Mouse (Mus musculus) neural tube, embryonic 15.5 days (tissue): ENCODE results near the gene Olfr912. TPM values are rescaled to one million over a fixed set of nuclear protein-coding genes. Genes with fewer than 3 reads are reported as not detected.

Source experiments
- ATAC-seq: fragments of 200-750 bp; cut with Nextera tagmentation; 2 replicates; pipeline ENCODE4 v1.8.0; 2017; ENCODE audit warnings: mild to moderate bottlenecking, moderate TSS enrichment, moderate library complexity; ENCODE audit not compliant: low FRiP score
- H3K27ac ChIP-seq: fragments of 300-500 bp; sonication (generic); replicated peaks from 2 replicates; pipeline ENCODE4 v1.5.1; 2015; ENCODE audit warnings: mild to moderate bottlenecking, inconsistent platforms
- H3K27me3 ChIP-seq: fragments of 300-500 bp; sonication (generic); replicated peaks from 2 replicates; pipeline ENCODE4 v1.6.1; 2015; ENCODE audit warnings: inconsistent platforms
- H3K36me3 ChIP-seq: fragments of 300-500 bp; sonication (generic); 2 replicates; pipeline ENCODE4 v1.6.1; 2015; ENCODE audit warnings: inconsistent platforms
- H3K4me1 ChIP-seq: fragments of 300-500 bp; sonication (generic); 2 replicates; pipeline ENCODE4 v1.6.1; 2015; ENCODE audit warnings: inconsistent platforms
- H3K4me2 ChIP-seq: fragments of 300-500 bp; sonication (generic); 2 replicates; pipeline ENCODE4 v1.6.1; 2015; ENCODE audit warnings: inconsistent platforms, mild to moderate bottlenecking, moderate library complexity
- H3K4me3 ChIP-seq: fragments of 300-500 bp; sonication (generic); replicated peaks from 2 replicates; pipeline ENCODE4 v1.5.1; 2015; ENCODE audit warnings: mild to moderate bottlenecking, inconsistent platforms
- H3K9ac ChIP-seq: fragments of 300-500 bp; sonication (generic); replicated peaks from 2 replicates; pipeline ENCODE4 v1.6.1; 2015; ENCODE audit warnings: mild to moderate bottlenecking, inconsistent platforms
- H3K9me3 ChIP-seq: fragments of 300-500 bp; sonication (generic); replicated peaks from 2 replicates; pipeline ENCODE4 v1.6.1; 2016; ENCODE audit warnings: inconsistent platforms
- WGBS: fragments of 180-500 bp; shearing (Covaris S2); methylation state at CpG from one replicate; pipeline ENCODE4 v1.1.7; 2015; ENCODE audit warnings: mixed read lengths; 5-methylcytosine and 5-hydroxymethylcytosine counted together
- polyA plus RNA-seq: library from polyadenylated mRNA; unstranded; fragments of >200 nt; fragmentation: Nextera tagmentation; extraction: Ambion mirVana; gene quantifications from 2 replicates; pipeline ENCODE4 v1.2.1, GENCODE M21; 2015

Gene Olfr912
- polyA plus RNA-seq, result not detected in 2 replicates

GRCm38 (mm10) chr9:38579878-38580277 is at the start of gene Olfr912:
Gene Olfr912, plus strand, starts transcription at chr9:38580178.
- H3K4me1 ChIP-seq, result no peaks in the 10 kb centered on the region
- no peak within 1 kb of the TSS for H3K4me3 ChIP-seq
- H3K36me3 ChIP-seq, result no peaks in the 10 kb centered on the region
- H3K27me3 ChIP-seq, result no peaks in the 10 kb centered on the region
- no peak within 1 kb of the TSS for H3K27ac ChIP-seq
- ATAC-seq, result no peak
- no peak within 1 kb of the TSS for H3K9ac ChIP-seq
- no peak within 1 kb of the TSS for H3K4me2 ChIP-seq
- WGBS, result 81% methylated on average over 1 of the region's 1 CpGs
- H3K9me3 ChIP-seq, result no peaks in the 10 kb centered on the region

- H3K9me3 ChIP-seq, result no peaks in the 10 kb centered on the region
- WGBS, result 92% methylated on average over 2 of the region's 2 CpGs
- H3K4me2 ChIP-seq, result no peak within 1 kb of the TSS
- H3K4me3 ChIP-seq, result no peak within 1 kb of the TSS
- H3K27ac ChIP-seq, result no peak within 1 kb of the TSS
- no peaks in the 10 kb centered on the region for H3K4me1 ChIP-seq
- ATAC-seq, result no peak
- no peak within 1 kb of the TSS for H3K9ac ChIP-seq
- H3K27me3 ChIP-seq, result no peaks in the 10 kb centered on the region
- no peaks in the 10 kb centered on the region for H3K36me3 ChIP-seq
Observed at GRCm38 (mm10) chr9:38537549-38537948, 42.4 kb upstream of the Olfr912 start, which contains the start of gene Olfr910. Gene Olfr910, plus strand, starts transcription at chr9:38537849.

GRCm38 (mm10) chr9:38591056-38591455 is 11.1 kb downstream of the Olfr912 start:
- Histone ChIP-seq H3K36me3 (no peaks in the 10 kb centered on the region), H3K4me3 (no peak overlapping the region), H3K4me1 (no peaks in the 10 kb centered on the region), H3K4me2 (no peak overlapping the region), H3K27ac (no peak overlapping the region), H3K9ac (no peak overlapping the region), H3K27me3 (no peaks in the 10 kb centered on the region), H3K9me3 (no peaks in the 10 kb centered on the region)
- no peak for ATAC-seq
- WGBS, result 75% methylated on average over 1 of the region's 1 CpGs

GRCm38 (mm10) chr9:38592459-38592858 is 12.5 kb downstream of the Olfr912 start, which contains the start of gene Olfr913:
Gene Olfr913, plus strand, starts transcription at chr9:38592759.
- no peak for ATAC-seq
- Histone ChIP-seq H3K9me3 (no peaks in the 10 kb centered on the region), H3K9ac (no peak within 1 kb of the TSS), H3K4me3 (no peak within 1 kb of the TSS), H3K4me2 (no peak within 1 kb of the TSS), H3K36me3 (no peaks in the 10 kb centered on the region), H3K4me1 (no peaks in the 10 kb centered on the region), H3K27ac (no peak within 1 kb of the TSS), H3K27me3 (no peaks in the 10 kb centered on the region)
- WGBS, result 71% methylated on average over 2 of the region's 2 CpGs

GRCm38 (mm10) chr9:38604802-38605201 is 24.8 kb downstream of the Olfr912 start, which contains the start of gene Olfr914:
Gene Olfr914, plus strand, starts transcription at chr9:38605102.
- Histone ChIP-seq H3K4me1 (no peaks in the 10 kb centered on the region), H3K9me3 (no peaks in the 10 kb centered on the region), H3K27ac (no peak within 1 kb of the TSS), H3K4me3 (no peak within 1 kb of the TSS), H3K27me3 (no peaks in the 10 kb centered on the region), H3K9ac (no peak within 1 kb of the TSS), H3K36me3 (no peaks in the 10 kb centered on the region), H3K4me2 (no peak within 1 kb of the TSS)
- no peak for ATAC-seq
- WGBS, result 70% methylated on average over 2 of the region's 2 CpGs

- 81% methylated on average over 4 of the region's 4 CpGs for WGBS
- Histone ChIP-seq H3K4me1 (no peaks in the 10 kb centered on the region), H3K27ac (no peak overlapping the region), H3K27me3 (no peaks in the 10 kb centered on the region), H3K36me3 (no peaks in the 10 kb centered on the region), H3K9me3 (no peaks in the 10 kb centered on the region), H3K4me3 (no peak overlapping the region), H3K4me2 (no peak overlapping the region), H3K9ac (no peak overlapping the region)
- ATAC-seq, result no peak
Observed at GRCm38 (mm10) chr9:38632406-38632805, 52.4 kb downstream of the Olfr912 start.

Other genes with a start within 250 kb of the Olfr912 start
- not detected in 2 replicates for gene Olfr898, start 231.8 kb upstream of the Olfr912 start, polyA plus RNA-seq
- not detected in 2 replicates for gene Olfr250, start 213.3 kb upstream of the Olfr912 start, polyA plus RNA-seq
- gene Olfr251, start 203.1 kb upstream of the Olfr912 start, polyA plus RNA-seq, result not detected in 2 replicates
- gene Olfr147, start 178.5 kb upstream of the Olfr912 start, polyA plus RNA-seq, result not detected in 2 replicates
- not detected in 2 replicates for gene Olfr901, start 150.7 kb upstream of the Olfr912 start, polyA plus RNA-seq
- gene Olfr902, start 132.5 kb upstream of the Olfr912 start, polyA plus RNA-seq, result not detected in 2 replicates
- gene Olfr904, start 117.0 kb upstream of the Olfr912 start, polyA plus RNA-seq, result not detected in 2 replicates
- not detected in 2 replicates for gene Olfr905, start 109.1 kb upstream of the Olfr912 start, polyA plus RNA-seq
- not detected in 2 replicates for gene Olfr906, start 93.1 kb upstream of the Olfr912 start, polyA plus RNA-seq
- gene Olfr907, start 84.4 kb upstream of the Olfr912 start, polyA plus RNA-seq, result not detected in 2 replicates
- gene Olfr911-ps1, start 58.6 kb upstream of the Olfr912 start, polyA plus RNA-seq, result not detected in 2 replicates
- not detected in 2 replicates for gene Olfr910, start 42.3 kb upstream of the Olfr912 start, polyA plus RNA-seq
- not detected in 2 replicates for gene Olfr913, start 12.6 kb downstream of the Olfr912 start, polyA plus RNA-seq
- gene Olfr914, start 24.9 kb downstream of the Olfr912 start, polyA plus RNA-seq, result not detected in 2 replicates
- not detected in 2 replicates for gene Olfr916, start 79.7 kb downstream of the Olfr912 start, polyA plus RNA-seq
- not detected in 2 replicates for gene Olfr917, start 85.7 kb downstream of the Olfr912 start, polyA plus RNA-seq
- gene Olfr918, start 94.4 kb downstream of the Olfr912 start, polyA plus RNA-seq, result not detected in 2 replicates
- not detected in 2 replicates for gene Olfr919, start 123.5 kb downstream of the Olfr912 start, polyA plus RNA-seq
- 8.0 and 17.9 TPM in 2 replicates for gene Vwa5a, start 138.1 kb downstream of the Olfr912 start, polyA plus RNA-seq
- gene Olfr920, start 172.1 kb downstream of the Olfr912 start, polyA plus RNA-seq, result not detected in 2 replicates
- gene Olfr921, start 192.9 kb downstream of the Olfr912 start, polyA plus RNA-seq, result not detected in 2 replicates
- gene Olfr922, start 234.4 kb downstream of the Olfr912 start, polyA plus RNA-seq, result not detected in 2 replicates
- gene Olfr923, start 246.4 kb downstream of the Olfr912 start, polyA plus RNA-seq, result not detected in 2 replicates